Mouse (Mus musculus): ENCODE measurements around the gene A730015C16Rik. TPM values are rescaled to one million over a fixed set of nuclear protein-coding genes. Genes with fewer than 3 reads are reported as not detected.

The A730015C16Rik gene
- polyA plus RNA-seq, 1 experiment from 2014 or later: 0.69 TPM

- Histone ChIP-seq H3K9ac (replicated peaks; ENCODE audit: low read length) (no peak overlapping the region), H3K27ac (replicated peaks; ENCODE audit: low read depth, low read length) (no peak overlapping the region), H3K4me2 (ENCODE audit: low read depth, low read length) (no peak overlapping the region), H3K4me3 (ENCODE audit: low read depth, low read length) (no peak overlapping the region), H3K4me1 (ENCODE audit: control insufficient read depth, insufficient read depth, low read length) (no peaks in the 10 kb centered on the region), H3K9me3 (replicated peaks; ENCODE audit: control insufficient read depth, low read length) (no peaks in the 10 kb centered on the region), H3K27me3 (ENCODE audit: control insufficient read depth, insufficient read depth, low read length) (no peaks in the 10 kb centered on the region), H3K36me3 (replicated peaks; ENCODE audit: control insufficient read depth, insufficient read depth, low read depth, low read length) (peaks cover 3% of the 10 kb centered on the region)
- DNase-seq (ENCODE audit: low spot score) (no peak), ATAC-seq (replicated peaks; ENCODE audit: insufficient number of reproducible peaks, low FRiP score, low TSS enrichment, low read depth) (no peak)
- WGBS: 86% methylated on average over 7 of the region's 7 CpGs
Measured at GRCm38 (mm10) chr4:108866806-108867205, 18.4 kb upstream of the A730015C16Rik start.

GRCm38 (mm10) chr4:108847715-108848504 is 509 bp downstream of the A730015C16Rik start, which contains the start of gene Kti12:
Kti12 (plus strand) TSS chr4:108847785.
- H3K4me2 ChIP-seq (ENCODE audit: low read depth, low read length): peak within 1 kb of the TSS; percentile 92

DNA sequence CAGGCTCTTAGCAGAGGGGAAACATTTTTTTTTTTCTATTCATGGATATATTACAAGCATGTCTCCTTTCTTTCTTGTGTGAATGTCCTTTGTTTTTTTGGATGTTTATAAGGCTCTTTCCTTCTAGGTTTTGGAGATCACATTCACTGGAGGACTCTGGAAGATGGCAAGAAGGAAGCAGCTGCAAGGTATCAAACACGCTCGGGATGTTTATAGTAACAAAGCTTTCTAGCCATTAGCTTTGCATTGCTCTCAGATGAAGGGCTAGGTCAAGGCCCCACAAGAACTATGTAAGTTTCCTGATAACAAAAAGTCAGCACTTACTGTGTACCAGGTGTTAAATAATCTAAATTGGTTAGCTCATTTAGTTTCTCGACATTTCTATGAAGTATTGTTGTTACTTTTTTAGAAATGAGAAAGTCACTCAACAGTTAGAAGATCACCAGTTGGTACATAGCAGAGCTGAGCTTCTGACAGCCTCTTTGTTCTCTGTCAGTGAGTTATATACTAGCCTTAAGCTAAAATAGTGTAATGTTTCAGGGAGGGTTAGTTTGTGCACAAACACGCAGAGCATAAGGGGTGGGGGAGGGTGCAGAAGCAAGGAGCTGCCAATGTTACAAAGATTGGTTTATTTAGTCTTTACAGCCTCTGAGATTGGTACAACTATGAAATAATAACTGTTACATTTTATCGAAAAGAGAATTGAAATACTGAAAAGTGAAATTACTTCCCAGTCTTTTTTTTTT is 2.4 kb downstream of the A730015C16Rik start:
- Histone ChIP-seq H3K27me3 (ENCODE audit: control insufficient read depth, insufficient read depth, low read length) (no peaks in the 10 kb centered on the region), H3K4me2 (ENCODE audit: low read depth, low read length) (no peak overlapping the region), H3K4me3 (ENCODE audit: low read depth, low read length) (no peak overlapping the region), H3K9ac (replicated peaks; ENCODE audit: low read length) (no peak overlapping the region), H3K9me3 (replicated peaks; ENCODE audit: control insufficient read depth, low read length) (no peaks in the 10 kb centered on the region), H3K36me3 (replicated peaks; ENCODE audit: control insufficient read depth, insufficient read depth, low read depth, low read length) (peaks cover 2% of the 10 kb centered on the region; the same call in 1 of the 2 replicates), H3K27ac (replicated peaks; ENCODE audit: low read depth, low read length) (no peak overlapping the region), H3K4me1 (ENCODE audit: control insufficient read depth, insufficient read depth, low read length) (no peaks in the 10 kb centered on the region)
- WGBS: 87% methylated on average over 5 of the region's 5 CpGs
- no peak for DNase-seq (ENCODE audit: low spot score)
- ATAC-seq (replicated peaks; ENCODE audit: insufficient number of reproducible peaks, low FRiP score, low TSS enrichment, low read depth): no peak

More at GRCm38 (mm10) chr4:108847715-108848504, 509 bp downstream of the A730015C16Rik start, which contains the start of gene Kti12:
- Histone ChIP-seq H3K4me3 (ENCODE audit: low read depth, low read length) (peak within 1 kb of the TSS; percentile 89), H3K27me3 (ENCODE audit: control insufficient read depth, insufficient read depth, low read length) (no peaks in the 10 kb centered on the region), H3K4me1 (ENCODE audit: control insufficient read depth, insufficient read depth, low read length) (no peaks in the 10 kb centered on the region), H3K9ac (replicated peaks; ENCODE audit: low read length) (peak within 1 kb of the TSS; percentile 86), H3K36me3 (replicated peaks; ENCODE audit: control insufficient read depth, insufficient read depth, low read depth, low read length) (peaks cover 2% of the 10 kb centered on the region; the same call in 1 of the 2 replicates), H3K27ac (replicated peaks; ENCODE audit: low read depth, low read length) (peak within 1 kb of the TSS; percentile 88), H3K9me3 (replicated peaks; ENCODE audit: control insufficient read depth, low read length) (no peaks in the 10 kb centered on the region)
- WGBS: under 1% methylated on average over 77 of the region's 77 CpGs
- ATAC-seq (replicated peaks; ENCODE audit: insufficient number of reproducible peaks, low FRiP score, low TSS enrichment, low read depth): peak; percentile 80
- peak; percentile 92 for DNase-seq (ENCODE audit: low spot score)

DNA sequence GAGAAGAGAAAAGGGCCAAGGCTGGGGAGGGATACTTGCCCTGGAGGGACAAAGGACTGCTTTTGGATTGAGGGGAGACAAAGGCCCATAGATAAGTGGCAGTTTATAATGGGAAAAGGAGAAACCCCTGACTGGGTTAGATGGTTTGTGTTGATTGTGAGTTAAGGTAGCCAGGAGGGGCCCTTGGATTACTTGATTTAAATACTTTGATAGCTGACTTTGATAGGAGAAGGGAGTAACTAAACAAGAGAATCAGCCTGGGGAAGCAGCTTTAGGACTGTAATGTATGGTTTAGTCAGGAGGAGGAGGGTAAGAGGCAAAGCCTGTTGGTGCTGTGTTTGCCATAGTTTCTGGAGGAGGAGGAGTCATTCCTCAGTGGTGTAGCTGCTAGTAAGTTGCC is 5.1 kb downstream of the A730015C16Rik start:
- Histone ChIP-seq H3K9ac (replicated peaks; ENCODE audit: low read length) (no peak overlapping the region), H3K4me3 (ENCODE audit: low read depth, low read length) (no peak overlapping the region), H3K36me3 (replicated peaks; ENCODE audit: control insufficient read depth, insufficient read depth, low read depth, low read length) (no peaks in the 10 kb centered on the region), H3K4me2 (ENCODE audit: low read depth, low read length) (no peak overlapping the region), H3K9me3 (replicated peaks; ENCODE audit: control insufficient read depth, low read length) (no peaks in the 10 kb centered on the region), H3K4me1 (ENCODE audit: control insufficient read depth, insufficient read depth, low read length) (no peaks in the 10 kb centered on the region), H3K27ac (replicated peaks; ENCODE audit: low read depth, low read length) (no peak overlapping the region), H3K27me3 (ENCODE audit: control insufficient read depth, insufficient read depth, low read length) (no peaks in the 10 kb centered on the region)
- DNase-seq (ENCODE audit: low spot score): no peak
- no peak for ATAC-seq (replicated peaks; ENCODE audit: insufficient number of reproducible peaks, low FRiP score, low TSS enrichment, low read depth)

DNA sequence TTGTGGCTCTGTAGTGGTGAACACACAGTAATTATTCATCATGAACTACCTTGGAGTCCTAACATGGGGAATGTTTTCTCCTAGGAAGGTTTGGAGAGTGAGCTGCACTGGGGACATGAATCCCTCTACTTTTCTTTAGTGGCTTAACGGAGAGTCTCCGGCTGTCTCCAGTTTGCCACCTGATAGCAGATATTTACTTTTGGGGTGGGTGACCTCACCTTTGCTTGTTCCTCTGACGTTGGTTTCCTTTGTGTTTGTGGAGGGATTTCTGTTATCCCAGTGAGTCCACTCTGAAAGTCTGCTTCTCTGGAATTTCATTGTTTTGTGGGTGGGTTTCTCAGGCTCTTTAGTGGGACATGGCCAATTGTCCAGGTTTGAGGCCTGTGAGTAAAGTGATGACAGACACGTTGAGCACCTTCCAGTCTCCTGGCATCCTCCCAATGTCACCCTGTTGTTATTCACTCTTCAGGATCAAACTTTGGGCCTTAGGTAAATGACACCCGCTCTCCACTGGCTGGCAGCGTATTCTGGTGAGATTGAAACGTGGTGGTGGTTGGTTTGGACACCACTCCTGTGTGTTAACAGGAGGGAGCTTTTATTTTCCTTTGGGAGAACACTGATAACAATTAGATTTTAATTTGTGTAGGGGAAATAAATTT is 6.4 kb downstream of the A730015C16Rik start:
- no peak overlapping the region for H3K4me2 ChIP-seq (ENCODE audit: low read depth, low read length)
- H3K4me1 ChIP-seq (ENCODE audit: control insufficient read depth, insufficient read depth, low read length): no peaks in the 10 kb centered on the region
- H3K36me3 ChIP-seq (replicated peaks; ENCODE audit: control insufficient read depth, insufficient read depth, low read depth, low read length): no peaks in the 10 kb centered on the region
- no peaks in the 10 kb centered on the region for H3K9me3 ChIP-seq (replicated peaks; ENCODE audit: control insufficient read depth, low read length)
- H3K27ac ChIP-seq (replicated peaks; ENCODE audit: low read depth, low read length): no peak overlapping the region
- no peak overlapping the region for H3K9ac ChIP-seq (replicated peaks; ENCODE audit: low read length)
- ATAC-seq (replicated peaks; ENCODE audit: insufficient number of reproducible peaks, low FRiP score, low TSS enrichment, low read depth): no peak
- WGBS: 91% methylated on average over 7 of the region's 7 CpGs
- no peaks in the 10 kb centered on the region for H3K27me3 ChIP-seq (ENCODE audit: control insufficient read depth, insufficient read depth, low read length)
- H3K4me3 ChIP-seq (ENCODE audit: low read depth, low read length): no peak overlapping the region
- no peak for DNase-seq (ENCODE audit: low spot score)

- no peak overlapping the region for H3K9ac ChIP-seq (replicated peaks; ENCODE audit: low read length)
- H3K27ac ChIP-seq (replicated peaks; ENCODE audit: low read depth, low read length): no peak overlapping the region
- no peaks in the 10 kb centered on the region for H3K27me3 ChIP-seq (ENCODE audit: control insufficient read depth, insufficient read depth, low read length)
- no peaks in the 10 kb centered on the region for H3K36me3 ChIP-seq (replicated peaks; ENCODE audit: control insufficient read depth, insufficient read depth, low read depth, low read length)
- H3K4me3 ChIP-seq (ENCODE audit: low read depth, low read length): no peak overlapping the region
- no peaks in the 10 kb centered on the region for H3K9me3 ChIP-seq (replicated peaks; ENCODE audit: control insufficient read depth, low read length)
- WGBS: 85% methylated on average over 4 of the region's 4 CpGs
- DNase-seq (ENCODE audit: low spot score) (no peak), ATAC-seq (replicated peaks; ENCODE audit: insufficient number of reproducible peaks, low FRiP score, low TSS enrichment, low read depth) (no peak)
- H3K4me2 ChIP-seq (ENCODE audit: low read depth, low read length): no peak overlapping the region
- H3K4me1 ChIP-seq (ENCODE audit: control insufficient read depth, insufficient read depth, low read length): no peaks in the 10 kb centered on the region
Measured at GRCm38 (mm10) chr4:108838031-108838430, 10.4 kb downstream of the A730015C16Rik start.

- DNase-seq (ENCODE audit: low spot score): no peak
- no peak overlapping the region for H3K27ac ChIP-seq (replicated peaks; ENCODE audit: low read depth, low read length)
- no peaks in the 10 kb centered on the region for H3K36me3 ChIP-seq (replicated peaks; ENCODE audit: control insufficient read depth, insufficient read depth, low read depth, low read length)
- no peaks in the 10 kb centered on the region for H3K27me3 ChIP-seq (ENCODE audit: control insufficient read depth, insufficient read depth, low read length)
- no peak for ATAC-seq (replicated peaks; ENCODE audit: insufficient number of reproducible peaks, low FRiP score, low TSS enrichment, low read depth)
- H3K9me3 ChIP-seq (replicated peaks; ENCODE audit: control insufficient read depth, low read length): no peaks in the 10 kb centered on the region
- H3K4me2 ChIP-seq (ENCODE audit: low read depth, low read length): peak overlapping the region; percentile 66
- WGBS: 69% methylated on average over 3 of the region's 3 CpGs
- peak overlapping the region; percentile 81 for H3K9ac ChIP-seq (replicated peaks; ENCODE audit: low read length)
- peak overlapping the region; percentile 97 for H3K4me3 ChIP-seq (ENCODE audit: low read depth, low read length)
- no peaks in the 10 kb centered on the region for H3K4me1 ChIP-seq (ENCODE audit: control insufficient read depth, insufficient read depth, low read length)
Measured at GRCm38 (mm10) chr4:108835496-108835895, 12.9 kb downstream of the A730015C16Rik start.
